Mouse (Mus musculus): Measurements from ENCODE around the gene Aldh2. TPM values are rescaled to one million over a fixed set of nuclear protein-coding genes. Genes with fewer than 3 reads are reported as not detected.
"Not testable (repeated sequence)": the region's sequence is repeated elsewhere in the genome, so short reads cannot be mapped to it uniquely, and the experiment has no call there.

Aldh2 gene
- total RNA-seq, 2 experiments from 2014 or later: 104 to 113 TPM

- intact Hi-C loops (cut with DNase I; ENCODE audit: low total_unique reads); DNase-seq: not testable (repeated sequence)
Observed at GRCm38 (mm10) chr5:121519758-121520157, 73.9 kb downstream of the Aldh2 start.

DNA sequence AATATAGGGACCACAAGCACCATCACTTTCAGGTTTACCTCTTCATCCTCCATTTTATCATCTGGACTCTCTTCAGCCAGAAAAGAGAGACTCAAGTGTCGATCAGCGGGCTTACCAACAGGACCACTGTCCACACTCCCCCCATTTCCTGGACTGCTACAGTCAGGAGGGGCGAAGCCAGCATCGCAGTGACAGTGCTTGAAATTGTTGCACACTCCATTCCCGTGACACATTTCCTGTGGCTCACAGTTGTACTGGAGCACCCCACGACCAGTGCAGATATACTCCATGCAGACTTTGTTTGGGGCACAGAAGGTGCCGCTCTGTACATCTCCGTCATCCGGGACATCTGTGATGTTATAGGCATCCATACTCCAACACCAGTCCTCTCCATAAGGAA is 74.6 kb downstream of the Aldh2 start:
- DNase-seq: no peak
- intact Hi-C loops (cut with DNase I; ENCODE audit: low total_unique reads): no loop called here

Other genes starting within 250 kb of the Aldh2 start
- 10 to 100 TPM; 34.9 to 35.5 TPM for gene Trafd1, start 208.2 kb downstream of the Aldh2 start, total RNA-seq (2021)
- gene Naa25, start 195.9 kb downstream of the Aldh2 start, total RNA-seq (2021): 10 to 100 TPM; 19.9 to 20.5 TPM
- gene Tmem116, start 141.9 kb downstream of the Aldh2 start, total RNA-seq (2021): 1 to 10 TPM; 4.4 to 4.8 TPM
- gene Erp29, start 141.3 kb downstream of the Aldh2 start, total RNA-seq (2021): 10 to 100 TPM; 50.7 to 61.3 TPM
- not detected for gene Adam1b, start 90.4 kb downstream of the Aldh2 start, total RNA-seq (2021)
- gene Adam1a, start 48.3 kb downstream of the Aldh2 start, total RNA-seq (2021): 1 to 10 TPM; 1.5 TPM
- gene Gm42878, start 48.3 kb downstream of the Aldh2 start, total RNA-seq (2021): not detected
- gene Mapkapk5, start 47.9 kb downstream of the Aldh2 start, total RNA-seq (2021): 10 to 100 TPM; 57.3 to 64.1 TPM
- 10 to 100 TPM; 13.3 to 14.8 TPM for gene Acad12, start 25.1 kb upstream of the Aldh2 start, total RNA-seq (2021)
- 1 to 10 TPM; 4.5 to 9.4 TPM for gene Acad10, start 66.7 kb upstream of the Aldh2 start, total RNA-seq (2021)
- gene Brap, start 66.7 kb upstream of the Aldh2 start, total RNA-seq (2021): 10 to 100 TPM; 22.9 to 25.1 TPM
- gene Atxn2, start 117.5 kb upstream of the Aldh2 start, total RNA-seq (2021): 100 to 1,000 TPM; 112 to 122 TPM
- gene Sh2b3, start 243.8 kb upstream of the Aldh2 start, total RNA-seq (2021): 10 to 100 TPM; 17.6 to 21.2 TPM

Data from gastrocnemius, postnatal 14 days (tissue).